Mouse (Mus musculus): ENCODE results near the gene Psme1.

DNA sequence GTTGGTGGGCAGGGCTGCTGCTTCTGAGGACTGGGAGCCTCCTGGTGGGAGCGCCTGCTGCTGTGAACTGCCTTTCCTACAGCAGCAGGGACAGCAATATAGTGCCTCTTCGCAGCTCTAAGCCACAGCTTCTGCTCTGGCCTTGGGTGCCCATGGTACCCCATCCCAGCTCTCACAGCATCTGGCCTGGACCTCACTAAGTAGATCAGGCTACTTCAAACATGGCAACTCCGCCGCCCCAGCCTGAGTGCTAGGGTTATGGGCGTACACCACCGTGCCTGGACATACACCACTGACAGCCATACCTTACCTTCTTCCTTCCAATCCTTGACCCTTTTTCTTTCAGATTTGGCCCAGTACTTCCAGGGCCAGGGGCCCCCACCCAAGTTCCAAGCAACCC lies 30.4 kb downstream of the Psme1 start:
- no peak for TF ChIP-seq POLR2A (IDR thresholded peaks at IDR 0.05; ENCODE audit: borderline replicate concordance, control insufficient read depth, low read depth, low read length)
- TF ChIP-seq CTCF (IDR thresholded peaks at IDR 0.05; ENCODE audit: control insufficient read depth, insufficient read depth, low read length), result no peak
